Mouse (Mus musculus): ENCODE measurements at regions not wholly inside any gene's neighbourhood (a gene's known extent, or its start where the extent isn't known, plus 50 kb on each side); places are given as distances from the start of the nearest gene placed in this dataset.

GRCm38 (mm10) chr5:33536261-33536660, 93.2 kb downstream of the Fam53a start:
- TF ChIP-seq TCF12 (IDR thresholded peaks at IDR 0.05; ENCODE audit: insufficient read depth, poor library complexity, severe bottlenecking), result no peak
- TF ChIP-seq E2F4 (IDR thresholded peaks at IDR 0.05; ENCODE audit: insufficient read depth), result no peak
- no peak for TF ChIP-seq POLR2A (IDR thresholded peaks at IDR 0.05; ENCODE audit: insufficient read length, low read depth)
